Mouse (Mus musculus) midbrain, embryonic 13.5 days (tissue): Measurements from ENCODE around the gene Ccz1. TPM values are rescaled to one million over a fixed set of nuclear protein-coding genes. Genes with fewer than 3 reads are reported as not detected.

Source experiments
- ATAC-seq: fragments of 200-750 bp; cut with Nextera tagmentation; 2 replicates; pipeline ENCODE4 v1.8.0; 2017; ENCODE audit warnings: mild to moderate bottlenecking, moderate TSS enrichment, moderate library complexity
- H3K27ac ChIP-seq: fragments of 300-500 bp; sonication (generic); 2 replicates; pipeline ENCODE4 v1.5.1; 2015; ENCODE audit warnings: inconsistent platforms, mild to moderate bottlenecking, moderate library complexity
- H3K27me3 ChIP-seq: fragments of 300-500 bp; sonication (generic); 2 replicates; pipeline ENCODE4 v1.6.1; 2015; ENCODE audit warnings: mild to moderate bottlenecking, inconsistent platforms
- H3K36me3 ChIP-seq: fragments of 300-500 bp; sonication (generic); 2 replicates; pipeline ENCODE4 v1.6.1; 2015; ENCODE audit warnings: mild to moderate bottlenecking, inconsistent platforms
- H3K4me1 ChIP-seq: fragments of 300-500 bp; sonication (generic); replicated peaks from 2 replicates; pipeline ENCODE4 v1.6.1; 2015; ENCODE audit warnings: inconsistent platforms
- H3K4me2 ChIP-seq: fragments of 300-500 bp; sonication (generic); replicated peaks from 2 replicates; pipeline ENCODE4 v1.6.1; 2015; ENCODE audit warnings: moderate library complexity, mild to moderate bottlenecking, inconsistent platforms
- H3K4me3 ChIP-seq: fragments of 300-500 bp; sonication (generic); replicated peaks from 2 replicates; pipeline ENCODE4 v1.5.1; 2015; ENCODE audit warnings: mild to moderate bottlenecking, inconsistent platforms
- H3K9ac ChIP-seq: fragments of 300-500 bp; sonication (generic); replicated peaks from 2 replicates; pipeline ENCODE4 v1.6.1; 2015; ENCODE audit warnings: mild to moderate bottlenecking, inconsistent platforms
- H3K9me3 ChIP-seq: fragments of 300-500 bp; sonication (generic); 2 replicates; pipeline ENCODE4 v1.6.1; 2016; ENCODE audit warnings: mild to moderate bottlenecking, inconsistent platforms
- WGBS: fragments of 180-500 bp; shearing (Covaris S2); methylation state at CpG from one replicate; pipeline ENCODE4 v1.1.7; 2015; 5-methylcytosine and 5-hydroxymethylcytosine counted together
- polyA plus RNA-seq: library from polyadenylated mRNA; unstranded; fragments of >200 nt; fragmentation: Nextera tagmentation; extraction: Ambion mirVana; gene quantifications from 2 replicates; pipeline ENCODE4 v1.2.1, GENCODE M21; 2015

Ccz1 gene
- polyA plus RNA-seq, 1 experiment from 2014 or later = 94.6 TPM

GRCm38 (mm10) chr5:143965586-143966345 is 48.9 kb downstream of the Ccz1 start:
- H3K4me1 ChIP-seq = no peaks in the 10 kb centered on the region
- H3K9me3 ChIP-seq = no peaks in the 10 kb centered on the region
- H3K27ac ChIP-seq = no peak overlapping the region
- no peak for ATAC-seq
- 89% methylated on average over 12 of the region's 12 CpGs for WGBS
- no peak overlapping the region for H3K9ac ChIP-seq
- H3K4me2 ChIP-seq = no peak overlapping the region
- H3K27me3 ChIP-seq = no peaks in the 10 kb centered on the region
- no peaks in the 10 kb centered on the region for H3K36me3 ChIP-seq
- H3K4me3 ChIP-seq = no peak overlapping the region

- Histone ChIP-seq H3K27me3 (no peaks in the 10 kb centered on the region), H3K9ac (no peak overlapping the region), H3K4me1 (no peaks in the 10 kb centered on the region), H3K9me3 (no peaks in the 10 kb centered on the region), H3K27ac (no peak overlapping the region), H3K36me3 (peaks cover 5% of the 10 kb centered on the region; the same call in 1 of the 2 replicates), H3K4me2 (no peak overlapping the region), H3K4me3 (no peak overlapping the region)
- WGBS = 89% methylated on average over 8 of the region's 8 CpGs
- ATAC-seq = no peak
Observed at GRCm38 (mm10) chr5:143961176-143961575, 53.5 kb downstream of the Ccz1 start.

GRCm38 (mm10) chr5:143959551-143959950 is 55.1 kb downstream of the Ccz1 start:
- Histone ChIP-seq H3K36me3 (peaks cover 5% of the 10 kb centered on the region; the same call in 1 of the 2 replicates), H3K4me2 (no peak overlapping the region), H3K4me3 (no peak overlapping the region), H3K9ac (no peak overlapping the region), H3K27me3 (no peaks in the 10 kb centered on the region), H3K9me3 (no peaks in the 10 kb centered on the region), H3K27ac (no peak overlapping the region), H3K4me1 (no peaks in the 10 kb centered on the region)
- ATAC-seq = no peak
- 93% methylated on average over 11 of the region's 11 CpGs for WGBS

- Histone ChIP-seq H3K27me3 (no peaks in the 10 kb centered on the region), H3K9me3 (no peaks in the 10 kb centered on the region), H3K4me3 (no peak overlapping the region), H3K9ac (no peak overlapping the region), H3K27ac (no peak overlapping the region), H3K36me3 (peaks cover 5% of the 10 kb centered on the region; the same call in 1 of the 2 replicates), H3K4me2 (no peak overlapping the region), H3K4me1 (no peaks in the 10 kb centered on the region)
- WGBS = 92% methylated on average over 6 of the region's 6 CpGs
- no peak for ATAC-seq
Observed at GRCm38 (mm10) chr5:143957101-143957500, 57.6 kb downstream of the Ccz1 start.

- Histone ChIP-seq H3K36me3 (no peaks in the 10 kb centered on the region), H3K4me1 (no peaks in the 10 kb centered on the region), H3K9me3 (no peaks in the 10 kb centered on the region; the same call in 1 of the 2 replicates), H3K9ac (no peak overlapping the region), H3K27ac (no peak overlapping the region), H3K4me3 (no peak overlapping the region), H3K27me3 (no peaks in the 10 kb centered on the region), H3K4me2 (no peak overlapping the region)
- ATAC-seq = no peak
- WGBS = 37% methylated on average over 5 of the region's 5 CpGs
Observed at GRCm38 (mm10) chr5:143950016-143950415, 64.7 kb downstream of the Ccz1 start.

- Histone ChIP-seq H3K4me3 (no peak overlapping the region), H3K4me1 (no peaks in the 10 kb centered on the region), H3K27me3 (no peaks in the 10 kb centered on the region), H3K36me3 (no peaks in the 10 kb centered on the region), H3K9ac (no peak overlapping the region), H3K4me2 (no peak overlapping the region), H3K27ac (no peak overlapping the region), H3K9me3 (no peaks in the 10 kb centered on the region; the same call in 1 of the 2 replicates)
- WGBS = 89% methylated on average over 12 of the region's 12 CpGs
- no peak for ATAC-seq
Observed at GRCm38 (mm10) chr5:143948361-143948760, 66.3 kb downstream of the Ccz1 start.

GRCm38 (mm10) chr5:143943231-143944125 is 71.2 kb downstream of the Ccz1 start:
- H3K4me3 ChIP-seq = no peak overlapping the region
- WGBS = 90% methylated on average over 14 of the region's 14 CpGs
- ATAC-seq = no peak
- no peaks in the 10 kb centered on the region for H3K4me1 ChIP-seq
- no peak overlapping the region for H3K27ac ChIP-seq
- no peak overlapping the region for H3K4me2 ChIP-seq
- H3K27me3 ChIP-seq = no peaks in the 10 kb centered on the region
- no peak overlapping the region for H3K9ac ChIP-seq
- H3K9me3 ChIP-seq = no peaks in the 10 kb centered on the region; the same call in 1 of the 2 replicates
- 0 out of 2 replicates have a peak, but pooled peaks cover 2% of the 10 kb centered on the region for H3K36me3 ChIP-seq

- H3K4me2 ChIP-seq = no peak overlapping the region
- 23% methylated on average over 10 of the region's 10 CpGs for WGBS
- no peak for ATAC-seq
Observed at GRCm38 (mm10) chr5:143941588-143941987, 73.1 kb downstream of the Ccz1 start.

More at GRCm38 (mm10) chr5:143941588-143941987, 73.1 kb downstream of the Ccz1 start:
- Histone ChIP-seq H3K4me3 (no peak overlapping the region), H3K9me3 (no peaks in the 10 kb centered on the region; the same call in 1 of the 2 replicates), H3K4me1 (no peaks in the 10 kb centered on the region), H3K27ac (no peak overlapping the region), H3K36me3 (0 out of 2 replicates have a peak, but pooled peaks cover 2% of the 10 kb centered on the region), H3K9ac (no peak overlapping the region), H3K27me3 (no peaks in the 10 kb centered on the region)

Other genes starting within 250 kb of the Ccz1 start
- 44.9 and 46.3 TPM in 2 replicates for gene Eif2ak1, start 197.1 kb downstream of the Ccz1 start, polyA plus RNA-seq
- gene Ankrd61, start 117.2 kb downstream of the Ccz1 start, polyA plus RNA-seq = 0.43 and 0.59 TPM in 2 replicates
- gene Aimp2, start 105.0 kb downstream of the Ccz1 start, polyA plus RNA-seq = 82.0 and 82.6 TPM in 2 replicates
- gene Pms2, start 104.9 kb downstream of the Ccz1 start, polyA plus RNA-seq = 26.1 and 28.2 TPM in 2 replicates
- gene Gm42421, start 86.7 kb downstream of the Ccz1 start, polyA plus RNA-seq = 1.4 and 2.3 TPM in 2 replicates
- gene Rsph10b, start 81.8 kb downstream of the Ccz1 start, polyA plus RNA-seq = 2.2 and 2.4 TPM in 2 replicates
- gene Ocm, start 11.8 kb upstream of the Ccz1 start, polyA plus RNA-seq = not detected in 2 replicates
- 7.1 and 7.7 TPM in 2 replicates for gene Lmtk2, start 85.6 kb upstream of the Ccz1 start, polyA plus RNA-seq
- gene Bhlha15, start 175.4 kb upstream of the Ccz1 start, polyA plus RNA-seq = 0.13 and 0.14 TPM in 2 replicates
- gene Tecpr1, start 208.7 kb upstream of the Ccz1 start, polyA plus RNA-seq = 42.8 and 44.8 TPM in 2 replicates
- gene Bri3, start 229.6 kb upstream of the Ccz1 start, polyA plus RNA-seq = 133 and 137 TPM in 2 replicates